Mouse (Mus musculus): ENCODE results near the gene Pcsk6. TPM values are rescaled to one million over a fixed set of nuclear protein-coding genes. Genes with fewer than 3 reads are reported as not detected.
"Not testable (repeated sequence)": the region's sequence is repeated elsewhere in the genome, so short reads cannot be mapped to it uniquely, and the experiment has no call there.

Gene Pcsk6
- total RNA-seq, 2 experiments from 2014 or later, result 19.6 to 20.5 TPM

DNA sequence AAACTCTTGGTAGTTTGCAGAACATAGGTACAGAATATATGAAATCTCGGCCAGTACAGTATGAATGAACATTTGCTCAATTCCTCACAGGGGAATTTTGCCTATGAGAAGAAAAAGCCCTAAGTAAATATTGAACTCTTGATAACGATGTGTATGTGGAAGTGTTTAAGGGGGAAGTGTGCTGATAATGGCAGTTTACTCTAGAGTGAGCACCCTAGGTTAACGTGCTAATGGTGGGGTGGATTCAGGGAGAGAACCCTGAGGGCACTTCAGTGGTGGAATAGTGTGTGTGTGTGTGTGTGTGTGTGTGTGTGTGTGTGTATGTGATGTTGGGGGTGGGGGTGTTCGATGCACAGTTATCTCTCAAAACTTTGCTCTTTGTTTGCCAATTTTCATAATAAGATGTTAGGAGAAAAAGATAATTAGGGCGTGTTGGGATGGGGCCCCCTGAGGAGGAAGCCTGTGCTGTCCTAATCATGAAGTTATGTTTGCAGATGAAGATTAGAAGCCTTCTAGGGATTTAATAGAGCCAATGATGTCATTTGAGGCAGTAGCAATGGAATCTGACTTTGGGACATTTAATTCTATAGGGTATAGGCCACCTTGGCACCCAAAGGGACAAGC, 19.2 kb downstream of the Pcsk6 start:
- DNase-seq, result no peak

DNA sequence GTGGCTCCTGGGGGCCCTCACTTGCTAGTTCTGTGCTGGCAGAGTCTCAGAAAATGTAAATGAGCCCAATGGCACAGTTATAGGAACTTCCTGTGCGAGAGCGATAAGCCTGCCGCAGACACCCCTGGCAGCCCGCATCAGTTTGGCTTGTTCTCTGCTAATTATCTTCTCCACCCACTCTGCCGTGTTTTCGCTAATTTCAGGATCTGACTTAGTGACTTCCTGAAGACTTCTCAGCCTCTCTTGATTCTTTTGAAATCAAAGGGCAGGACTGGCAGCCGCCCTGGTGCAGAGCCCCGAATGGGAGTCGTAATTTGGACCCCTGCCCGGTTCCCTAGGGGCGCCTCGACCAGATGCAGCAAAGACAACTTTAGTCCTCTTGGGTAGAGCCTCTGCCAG, 19.8 kb downstream of the Pcsk6 start:
- DNase-seq, result peak in 1 of 2 experiments; percentile 19

DNA sequence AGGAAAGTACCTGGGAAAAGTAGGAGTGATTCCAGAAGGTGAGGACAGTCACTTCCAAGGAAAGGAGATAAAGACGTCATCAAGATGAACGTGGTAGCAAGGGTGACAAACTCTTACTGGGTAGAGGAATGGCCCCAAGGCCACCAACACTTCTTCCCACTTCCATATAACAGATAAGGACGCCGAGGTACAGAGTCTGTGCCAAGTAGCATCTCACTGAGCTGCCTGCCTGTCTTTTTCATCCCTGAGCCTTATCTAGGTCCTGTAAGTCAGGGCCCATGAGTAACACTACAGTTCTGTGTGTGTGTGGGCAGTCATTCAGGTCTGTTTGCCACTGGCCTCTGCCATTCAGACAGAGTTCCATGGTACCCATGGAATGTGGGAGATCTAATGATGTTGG, 23.4 kb downstream of the Pcsk6 start:
- DNase-seq, result no peak

GRCm38 (mm10) chr7:65885819-65886218, 24.3 kb downstream of the Pcsk6 start:
- DNase-seq, result no peak

GRCm38 (mm10) chr7:65891831-65892230, 30.3 kb downstream of the Pcsk6 start:
- peak in 1 of 2 experiments; percentile 26 for DNase-seq

GRCm38 (mm10) chr7:65892264-65892828, 30.8 kb downstream of the Pcsk6 start:
- no peak for DNase-seq

DNA sequence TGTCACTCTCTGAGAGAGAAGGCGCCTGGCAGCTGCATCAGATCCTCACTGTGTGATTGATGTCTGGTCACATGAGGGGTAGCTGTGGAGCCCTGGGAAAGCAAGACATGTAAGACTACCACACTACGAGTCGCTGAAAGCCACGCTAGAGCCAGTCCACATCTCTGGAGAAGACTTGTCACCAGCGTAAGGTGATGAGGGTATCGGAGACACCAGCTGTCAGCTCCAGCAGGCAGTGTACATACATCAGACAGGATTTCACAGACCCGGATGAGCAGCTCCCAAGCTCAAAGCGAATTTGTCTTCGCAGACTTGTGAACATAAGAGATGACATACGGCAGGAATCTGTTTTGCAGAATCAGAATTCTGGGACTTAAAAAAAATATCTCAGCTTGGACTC, 32.0 kb downstream of the Pcsk6 start:
- no peak for DNase-seq

- no peak for DNase-seq
Observed at GRCm38 (mm10) chr7:65895262-65895661, 33.7 kb downstream of the Pcsk6 start.

GRCm38 (mm10) chr7:65901231-65901630, 39.7 kb downstream of the Pcsk6 start:
- DNase-seq, result no peak

GRCm38 (mm10) chr7:65902471-65903180, 41.1 kb downstream of the Pcsk6 start:
- DNase-seq, result peak; percentile 58 to 74

DNA sequence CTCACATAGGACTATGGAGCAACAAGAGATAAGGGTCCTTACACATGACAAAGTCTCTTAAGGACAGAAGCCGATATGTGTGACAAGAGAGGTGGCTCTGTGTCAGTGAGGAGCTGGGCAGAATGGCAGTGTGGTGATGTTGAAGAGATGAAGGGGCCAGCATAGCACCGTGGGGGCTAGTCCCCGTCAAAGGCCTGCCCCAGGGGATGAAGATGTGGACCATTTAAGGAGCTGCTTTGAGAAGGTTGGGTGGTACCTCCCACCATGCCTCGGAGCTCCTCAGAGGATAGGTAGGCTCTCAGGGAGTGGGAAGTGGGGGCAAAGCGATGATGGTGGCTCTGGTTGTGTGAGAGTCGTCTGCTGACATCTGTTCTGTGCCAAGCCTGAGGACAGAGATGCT, 41.9 kb downstream of the Pcsk6 start:
- DNase-seq, result no peak

- peak; percentile 38 to 58 for DNase-seq
Observed at GRCm38 (mm10) chr7:65906528-65907272, 45.2 kb downstream of the Pcsk6 start.

GRCm38 (mm10) chr7:65909343-65910127, 48.0 kb downstream of the Pcsk6 start:
- DNase-seq, result no peak

GRCm38 (mm10) chr7:65913088-65913610, 51.6 kb downstream of the Pcsk6 start:
- DNase-seq, result peak in 1 of 2 experiments; percentile 47

- DNase-seq, result no peak
Observed at GRCm38 (mm10) chr7:65914761-65915301, 53.3 kb downstream of the Pcsk6 start.

DNA sequence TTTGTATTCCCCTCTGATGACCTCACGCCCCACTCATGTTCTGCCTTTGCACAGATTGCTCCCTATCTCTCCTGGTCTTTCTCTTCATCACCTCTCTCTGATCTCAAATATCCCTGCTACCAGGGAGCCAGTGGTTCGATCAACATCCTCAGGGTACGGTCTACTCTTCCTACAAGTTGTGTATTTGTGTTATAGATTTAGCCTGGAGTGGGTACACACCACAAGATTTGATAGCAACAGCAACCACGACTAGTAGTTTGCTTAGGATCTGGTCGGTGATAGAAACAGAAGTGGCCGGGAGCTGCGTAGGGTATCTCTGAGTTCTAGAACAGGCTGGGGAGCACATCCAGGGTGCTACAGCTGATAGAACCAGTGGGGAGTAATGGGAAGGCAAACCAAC, 54.3 kb downstream of the Pcsk6 start:
- no peak for DNase-seq

DNA sequence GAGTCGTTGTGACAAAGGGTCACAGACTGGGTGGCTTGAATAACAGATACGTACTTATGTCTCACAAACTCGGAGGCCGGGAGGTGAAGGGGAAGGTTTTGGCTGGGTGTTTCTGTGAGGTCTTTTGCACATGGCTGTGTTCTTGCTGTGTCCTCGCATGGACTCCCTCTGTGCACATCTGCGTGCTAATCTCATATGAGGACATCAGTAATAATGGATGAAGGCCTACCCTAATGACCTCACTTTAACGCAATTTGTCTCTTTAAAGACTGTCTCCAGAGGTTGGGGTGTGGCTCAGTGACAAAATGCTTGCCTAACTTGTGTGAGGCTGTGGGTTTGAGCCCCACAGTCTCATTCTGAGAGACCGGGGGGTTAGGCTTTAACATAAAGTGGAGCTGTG, 55.0 kb downstream of the Pcsk6 start:
- no peak for DNase-seq

DNA sequence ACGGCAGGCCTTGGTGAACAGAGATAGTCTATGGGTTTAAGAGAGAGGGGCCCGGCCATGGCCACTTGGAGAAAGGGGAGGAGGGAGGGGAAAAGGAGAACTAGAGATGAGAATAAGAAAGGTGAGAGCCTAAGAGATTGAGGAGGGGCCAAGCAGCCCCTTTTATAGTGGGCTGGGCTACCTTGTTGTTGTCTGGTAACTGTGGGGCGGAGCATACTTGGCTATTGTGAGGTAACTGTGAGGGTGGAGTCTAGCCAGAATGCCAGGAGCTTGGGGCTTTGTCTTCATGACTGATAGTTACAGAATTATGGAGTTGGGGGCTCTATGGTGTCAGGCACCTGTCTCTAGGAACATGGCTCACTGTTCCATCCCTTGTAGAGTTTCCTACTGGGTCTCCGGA, 56.9 kb downstream of the Pcsk6 start:
- DNase-seq, result no peak

GRCm38 (mm10) chr7:65929398-65929797, 67.9 kb downstream of the Pcsk6 start:
- DNase-seq, result no peak

DNA sequence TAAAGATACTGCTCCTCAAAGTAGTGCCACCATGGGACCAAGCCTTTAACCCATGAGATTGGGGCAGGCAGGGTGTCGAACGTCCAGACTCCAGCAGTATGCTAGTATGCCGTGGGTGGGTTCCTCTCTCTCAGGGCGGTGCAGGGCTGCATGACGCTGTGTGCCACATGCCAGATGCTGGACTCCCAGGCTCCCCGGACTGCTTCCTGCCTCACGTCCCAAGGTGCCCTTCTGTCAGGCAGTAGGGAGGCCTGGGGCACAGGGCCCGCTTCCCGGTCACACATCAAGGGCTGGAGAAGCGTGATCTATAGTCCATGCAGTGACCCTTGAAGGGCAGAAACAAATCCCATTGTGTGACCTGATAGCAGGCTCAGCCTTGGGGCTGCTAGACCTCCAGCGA, 68.9 kb downstream of the Pcsk6 start:
- no peak for DNase-seq

GRCm38 (mm10) chr7:65934238-65934970, 72.9 kb downstream of the Pcsk6 start:
- DNase-seq, result not testable (repeated sequence)
